ENCODE assay signal across 24 mouse cellular contexts in the genomic region with DNA sequence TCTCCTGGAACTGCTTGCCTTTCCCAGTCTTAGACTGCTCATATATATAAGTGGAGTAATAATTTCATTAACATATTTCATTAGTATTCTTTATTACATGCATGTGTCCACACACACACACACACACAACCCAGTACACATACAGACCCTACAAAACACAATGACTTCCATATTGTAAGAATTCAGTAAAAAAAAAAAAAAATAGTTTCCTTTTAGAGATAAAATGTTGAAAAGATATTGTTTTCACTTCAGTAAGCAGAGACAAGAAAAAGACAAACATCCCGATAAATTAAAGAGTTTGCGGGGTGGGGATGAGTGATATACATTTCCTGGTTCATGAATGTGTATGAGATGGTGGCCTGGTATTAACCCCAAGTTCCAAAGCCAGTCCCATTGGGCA.
"Had no signal": no experiment of that assay in that cellular context is flagged by ENCODE, and none has a peak within 500 bp of the region (broad histone marks: within the 10 kb centered on the region; RNA-seq: fewer than 3 reads in every experiment).

No protein-coding gene starts in this region.

- H3K36me3 ChIP-seq: heart, embryonic 10.5 days; heart, embryonic 12.5 days; hindbrain, embryonic 10.5 days; hindbrain, embryonic 12.5 days; intestine, embryonic 15.5 days; limb, embryonic 10.5 days; limb, embryonic 12.5 days had no signal

- ATAC-seq: hindbrain, embryonic 16.5 days; inflammation-experienced regulatory T-cells, adult 6 months; intestine, embryonic 15.5 days; intestine, postnatal 0 days had no signal

- H3K4me2 ChIP-seq: heart, embryonic 12.5 days; hindbrain, embryonic 12.5 days; hindbrain, embryonic 14.5 days; intestine, embryonic 15.5 days; limb, embryonic 12.5 days; liver, embryonic 13.5 days had no signal

- H3K4me3 ChIP-seq: gastrocnemius, adult 2 months; heart, embryonic 10.5 days; heart, embryonic 12.5 days; hindbrain, embryonic 10.5 days; hindbrain, embryonic 12.5 days; intestine, embryonic 15.5 days; left cerebral cortex, adult 2 months; limb, embryonic 10.5 days; limb, embryonic 12.5 days; liver, embryonic 13.5 days had no signal

- DNase-seq: gastrocnemius, adult 2 months; gastrocnemius, postnatal 10 days; gastrocnemius, postnatal 25 days; heart, adult 18-20 months; heart, postnatal 10 days; heart, postnatal 4 days; kidney, adult 18-20 months; kidney, adult 8-10 months; kidney, postnatal 10 days; kidney, postnatal 25 days; kidney, postnatal 4 days; liver, embryonic 13.5 days had no signal

- H3K9ac ChIP-seq: heart, embryonic 12.5 days; hindbrain, embryonic 12.5 days; hindbrain, embryonic 14.5 days; intestine, embryonic 15.5 days; limb, embryonic 12.5 days; liver, embryonic 13.5 days had no signal

- H3K4me1 ChIP-seq: intestine, embryonic 15.5 days had no signal

- H3K27me3 ChIP-seq: heart, embryonic 12.5 days; hindbrain, embryonic 12.5 days; limb, embryonic 12.5 days; liver, embryonic 13.5 days had no signal

- H3K9me3 ChIP-seq: heart, embryonic 10.5 days; heart, embryonic 12.5 days; hindbrain, embryonic 10.5 days; hindbrain, embryonic 12.5 days; intestine, embryonic 15.5 days; limb, embryonic 10.5 days; limb, embryonic 12.5 days; liver, embryonic 13.5 days had no signal

- H3K27ac ChIP-seq: gastrocnemius, adult 2 months; heart, embryonic 10.5 days; hindbrain, embryonic 10.5 days; hindbrain, embryonic 12.5 days; hindbrain, embryonic 14.5 days; intestine, embryonic 15.5 days; left cerebral cortex, adult 2 months; limb, embryonic 10.5 days; limb, embryonic 12.5 days had no signal
